Mouse (Mus musculus) neural tube, embryonic 11.5 days (tissue): ENCODE measurements around the gene Baz1b. TPM values are rescaled to one million over a fixed set of nuclear protein-coding genes. Genes with fewer than 3 reads are reported as not detected.
"Not testable (repeated sequence)": the region's sequence is repeated elsewhere in the genome, so short reads cannot be mapped to it uniquely, and the experiment has no call there.

Source experiments
- ATAC-seq: fragments of 200-750 bp; cut with Nextera tagmentation; 2 replicates; pipeline ENCODE4 v1.8.0; 2017; ENCODE audit warnings: moderate number of reproducible peaks, mild to moderate bottlenecking, moderate TSS enrichment, moderate library complexity; ENCODE audit not compliant: insufficient read depth, low FRiP score, low TSS enrichment
- DNase-seq: peaks from one replicate; pipeline ENCODE4 v3.0.0-alpha.2; 2015; ENCODE audit warnings: low spot score
- H3K27ac ChIP-seq: fragments of 300-500 bp; sonication (generic); 2 replicates; pipeline ENCODE4 v1.5.1; 2014; ENCODE audit warnings: low read depth, mild to moderate bottlenecking, low read length
- H3K27me3 ChIP-seq: fragments of 300-500 bp; sonication (generic); 2 replicates; pipeline ENCODE4 v1.6.1; 2014; ENCODE audit warnings: mild to moderate bottlenecking, low read length, mixed read lengths; ENCODE audit not compliant: control insufficient read depth, insufficient read depth
- H3K36me3 ChIP-seq: fragments of 300-500 bp; sonication (generic); 2 replicates; pipeline ENCODE4 v1.6.1; 2014; ENCODE audit warnings: mild to moderate bottlenecking, low read length, moderate library complexity, mixed read lengths; ENCODE audit not compliant: control insufficient read depth, insufficient read depth
- H3K4me1 ChIP-seq: fragments of 300-500 bp; sonication (generic); 2 replicates; pipeline ENCODE4 v1.6.1; 2014; ENCODE audit warnings: low read length, mixed read lengths; ENCODE audit not compliant: control insufficient read depth, insufficient read depth
- H3K4me2 ChIP-seq: fragments of 300-500 bp; sonication (generic); 2 replicates; pipeline ENCODE4 v1.6.1; 2014; ENCODE audit warnings: low read depth, mild to moderate bottlenecking, moderate library complexity
- H3K4me3 ChIP-seq: fragments of 300-500 bp; sonication (generic); 2 replicates; pipeline ENCODE4 v1.5.1; 2014; ENCODE audit warnings: low read depth, low read length
- H3K9ac ChIP-seq: fragments of 300-500 bp; sonication (generic); 2 replicates; pipeline ENCODE4 v1.6.1; 2014; ENCODE audit warnings: mild to moderate bottlenecking, low read length
- H3K9me3 ChIP-seq: fragments of 300-500 bp; sonication (generic); 2 replicates; pipeline ENCODE4 v1.6.1; 2016; ENCODE audit warnings: low read length; ENCODE audit not compliant: control insufficient read depth
- WGBS: fragments of 180-500 bp; shearing (Covaris S2); extraction: QIAGEN DNeasy Blood & Tissue Kit; methylation state at CpG from one replicate; pipeline ENCODE4 v1.1.7; 2014; 5-methylcytosine and 5-hydroxymethylcytosine counted together
- polyA plus RNA-seq: library from polyadenylated mRNA; unstranded; fragments of >200 nt; fragmentation: Nextera tagmentation; extraction: Ambion mirVana; gene quantifications from 2 replicates; pipeline ENCODE4 v1.2.1, GENCODE M21; 2014

Gene Baz1b
- polyA plus RNA-seq, 1 experiment from 2014 or later: 60.3 TPM

GRCm38 (mm10) chr5:135192431-135192830 lies 5.4 kb downstream of the Baz1b start:
- H3K9ac ChIP-seq: no peak overlapping the region

GRCm38 (mm10) chr5:135196367-135196766 lies 9.3 kb downstream of the Baz1b start:
- Histone ChIP-seq H3K27ac (no peak overlapping the region), H3K4me2 (no peak overlapping the region), H3K9me3 (no peaks in the 10 kb centered on the region), H3K36me3 (peaks cover 3% of the 10 kb centered on the region; the same call in 1 of the 2 replicates), H3K9ac (no peak overlapping the region), H3K27me3 (no peaks in the 10 kb centered on the region), H3K4me3 (no peak overlapping the region), H3K4me1 (no peaks in the 10 kb centered on the region)
- 88% methylated on average over 6 of the region's 6 CpGs for WGBS
- DNase-seq: no peak
- ATAC-seq: no peak

More at GRCm38 (mm10) chr5:135192431-135192830, 5.4 kb downstream of the Baz1b start:
- Histone ChIP-seq H3K27me3 (no peaks in the 10 kb centered on the region), H3K4me1 (peaks cover 17% of the 10 kb centered on the region), H3K4me2 (no peak overlapping the region), H3K36me3 (no peaks in the 10 kb centered on the region; the same call in 1 of the 2 replicates), H3K27ac (no peak overlapping the region), H3K9me3 (no peaks in the 10 kb centered on the region), H3K4me3 (no peak overlapping the region)
- WGBS: 87% methylated on average over 1 of the region's 1 CpGs
- ATAC-seq: no peak
- no peak for DNase-seq

DNA sequence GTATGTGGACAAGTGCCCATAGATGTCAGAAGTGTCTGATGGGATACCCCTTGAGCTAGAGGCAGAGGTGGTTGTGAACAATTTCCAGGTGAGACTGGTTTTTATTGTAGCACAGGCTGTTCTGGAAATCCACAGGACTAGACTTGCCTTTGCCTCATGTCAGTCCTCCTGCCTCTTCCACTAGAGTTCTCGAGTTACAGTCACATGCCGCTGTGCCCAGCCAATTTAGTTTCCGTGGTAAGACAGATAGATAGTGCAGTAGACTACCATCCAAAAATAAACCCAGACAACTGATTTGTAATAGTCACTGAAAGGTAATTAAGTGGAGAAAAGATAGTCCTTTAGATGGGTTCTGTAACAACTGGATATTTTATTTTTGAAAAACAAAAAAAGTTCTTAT lies 15.7 kb downstream of the Baz1b start:
- Histone ChIP-seq H3K4me3 (no peak overlapping the region), H3K9ac (no peak overlapping the region), H3K36me3 (peaks cover 17% of the 10 kb centered on the region), H3K27ac (no peak overlapping the region), H3K4me1 (no peaks in the 10 kb centered on the region), H3K4me2 (no peak overlapping the region), H3K9me3 (no peaks in the 10 kb centered on the region), H3K27me3 (no peaks in the 10 kb centered on the region)
- DNase-seq (no peak), ATAC-seq (no peak)
- 89% methylated on average over 3 of the region's 3 CpGs for WGBS

DNA sequence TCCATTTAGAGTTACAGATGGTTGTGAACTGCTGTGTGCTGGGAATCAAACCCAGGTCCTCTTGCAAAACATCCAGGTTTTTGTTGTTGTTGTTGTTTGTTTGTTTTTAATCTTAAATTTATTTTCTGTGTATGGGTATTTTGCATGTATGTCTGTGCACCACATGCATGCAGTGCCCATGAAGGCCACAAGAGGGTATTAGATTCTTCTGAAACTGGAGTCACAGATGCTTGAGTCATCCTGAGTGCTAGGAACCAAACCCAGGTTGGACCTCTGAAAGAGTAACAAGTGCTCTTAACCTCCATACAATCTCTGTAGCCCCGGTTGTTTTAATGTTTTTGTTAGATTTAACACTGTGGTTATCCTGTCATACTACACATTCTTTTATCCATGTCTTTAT lies 21.1 kb downstream of the Baz1b start:
- peaks cover 29% of the 10 kb centered on the region for H3K36me3 ChIP-seq
- no peak overlapping the region for H3K27ac ChIP-seq
- DNase-seq (no peak), ATAC-seq (no peak)
- H3K9ac ChIP-seq: no peak overlapping the region
- H3K4me2 ChIP-seq: no peak overlapping the region
- no peaks in the 10 kb centered on the region for H3K4me1 ChIP-seq
- H3K27me3 ChIP-seq: no peaks in the 10 kb centered on the region
- 98% methylated on average over 1 of the region's 1 CpGs for WGBS
- no peaks in the 10 kb centered on the region for H3K9me3 ChIP-seq
- H3K4me3 ChIP-seq: no peak overlapping the region

- no peak for DNase-seq
- no peaks in the 10 kb centered on the region for H3K27me3 ChIP-seq
- H3K9ac ChIP-seq: no peak overlapping the region
- no peak for ATAC-seq
- no peak overlapping the region for H3K4me2 ChIP-seq
- no peaks in the 10 kb centered on the region for H3K9me3 ChIP-seq
- no peak overlapping the region for H3K27ac ChIP-seq
- no peak overlapping the region for H3K4me3 ChIP-seq
- H3K36me3 ChIP-seq: peaks cover 36% of the 10 kb centered on the region
- no peaks in the 10 kb centered on the region for H3K4me1 ChIP-seq
- 95% methylated on average over 6 of the region's 6 CpGs for WGBS
Observed at GRCm38 (mm10) chr5:135216871-135217270, 29.8 kb downstream of the Baz1b start.

- Histone ChIP-seq H3K9me3 (no peaks in the 10 kb centered on the region), H3K27me3 (no peaks in the 10 kb centered on the region), H3K9ac (no peak overlapping the region), H3K4me2 (no peak overlapping the region), H3K27ac (no peak overlapping the region), H3K36me3 (peaks cover 43% of the 10 kb centered on the region), H3K4me1 (no peaks in the 10 kb centered on the region), H3K4me3 (no peak overlapping the region)
- no peak for ATAC-seq
- DNase-seq: no peak
Observed at GRCm38 (mm10) chr5:135220941-135221340, 33.9 kb downstream of the Baz1b start.

GRCm38 (mm10) chr5:135222066-135222465 lies 35.0 kb downstream of the Baz1b start:
- DNase-seq (no peak), ATAC-seq (no peak)
- no peak overlapping the region for H3K4me2 ChIP-seq
- no peaks in the 10 kb centered on the region for H3K9me3 ChIP-seq
- H3K27ac ChIP-seq: no peak overlapping the region
- H3K27me3 ChIP-seq: no peaks in the 10 kb centered on the region
- no peak overlapping the region for H3K9ac ChIP-seq
- 98% methylated on average over 7 of the region's 7 CpGs for WGBS
- H3K4me1 ChIP-seq: no peaks in the 10 kb centered on the region
- no peak overlapping the region for H3K4me3 ChIP-seq
- H3K36me3 ChIP-seq: peaks cover 40% of the 10 kb centered on the region

DNA sequence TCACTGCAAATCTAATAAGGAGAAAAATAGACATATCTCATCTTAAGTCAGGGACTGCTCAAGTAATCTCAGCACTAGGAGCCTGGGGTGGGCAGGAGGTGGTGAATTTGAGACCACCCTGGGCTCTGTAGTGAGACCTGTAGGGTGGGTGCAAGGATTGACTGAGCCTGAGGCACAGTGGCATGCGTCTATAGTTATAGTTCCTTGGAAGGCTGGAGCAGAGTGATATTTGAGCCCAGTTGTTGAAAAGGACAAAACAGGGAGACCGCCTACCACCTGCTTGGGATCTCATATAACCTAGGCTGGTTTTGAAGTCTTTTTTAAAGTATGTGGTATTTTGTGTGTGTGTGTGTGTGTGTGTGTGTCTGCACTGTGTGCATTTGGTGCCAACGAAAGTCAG lies 37.1 kb downstream of the Baz1b start:
- Histone ChIP-seq H3K36me3 (peaks cover 36% of the 10 kb centered on the region), H3K4me3 (no peak overlapping the region), H3K27me3 (no peaks in the 10 kb centered on the region), H3K4me1 (no peaks in the 10 kb centered on the region), H3K27ac (no peak overlapping the region), H3K9ac (no peak overlapping the region), H3K4me2 (no peak overlapping the region), H3K9me3 (no peaks in the 10 kb centered on the region)
- 94% methylated on average over 3 of the region's 3 CpGs for WGBS
- DNase-seq (no peak), ATAC-seq (no peak)

DNA sequence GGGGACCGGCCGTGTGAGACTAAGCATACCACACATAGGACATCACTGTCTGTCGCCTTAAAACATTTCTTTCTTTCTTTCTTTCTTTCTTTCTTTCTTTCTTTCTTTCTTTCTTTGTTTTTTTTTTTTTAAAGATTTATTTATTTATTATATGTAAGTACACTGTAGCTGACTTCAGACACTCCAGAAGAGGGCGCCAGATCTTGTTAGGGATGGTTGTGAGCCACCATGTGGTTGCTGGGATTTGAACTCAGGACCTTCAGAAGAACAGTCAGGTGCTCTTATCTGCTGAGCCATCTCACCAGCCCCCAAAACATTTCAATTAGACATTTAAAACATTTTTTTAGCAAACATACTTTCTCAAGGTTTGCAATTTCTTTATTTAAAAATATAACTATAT lies 38.8 kb downstream of the Baz1b start:
- not testable (repeated sequence) for H3K4me2 ChIP-seq, H3K4me3 ChIP-seq, DNase-seq, ATAC-seq, H3K27ac ChIP-seq, H3K9me3 ChIP-seq, H3K9ac ChIP-seq, H3K27me3 ChIP-seq, H3K4me1 ChIP-seq
- 94% methylated on average over 4 of the region's 4 CpGs for WGBS
- H3K36me3 ChIP-seq: peaks cover 36% of the 10 kb centered on the region
